Mouse (Mus musculus) heart, adult 2 months (tissue): ENCODE data around the gene Fam89b.

Experiments used
- CTCF ChIP-seq: fragments of 200-600 bp; IDR thresholded peaks from 2 replicates; pipeline ENCODE4 v1.8.1; 2022; ENCODE audit warnings: antibody characterized with exemption, mild to moderate bottlenecking, moderate library complexity
- EP300 ChIP-seq: fragments of 200-500 bp; IDR thresholded peaks from 2 replicates; pipeline ENCODE4 v1.6.1; 2011; ENCODE audit warnings: low read depth, low read length, control low read depth; ENCODE audit not compliant: insufficient read depth
- POLR2A ChIP-seq: fragments of 200-500 bp; IDR thresholded peaks from 2 replicates; pipeline ENCODE4 v1.6.1; 2011; ENCODE audit warnings: mild to moderate bottlenecking, low read depth, low read length, control low read depth; ENCODE audit not compliant: insufficient read depth

GRCm38 (mm10) chr19:5741641-5742240 is 12.3 kb upstream of the Fam89b start:
- TF ChIP-seq EP300 (no peak), CTCF (peak; percentile 40), POLR2A (peak; percentile 52)
